In genomic region chr11:107143956-107144355, GRCm38 (mm10) we compare ENCODE assay signal across 3 mouse cellular contexts.
DNase-seq lines count a peak whose midpoint lies in the region.

No protein-coding gene starts in this region.

- DNase-seq in ES-CJ7 (ENCODE audit: low read depth, low spot score) (peak; percentile 39), R1 (ENCODE audit: low read depth, low spot score) (peak; percentile 66), ZHBTc4 (ENCODE audit: low read depth, low spot score) (peak; percentile 53)
